8 mouse cellular contexts compared by ENCODE assay signal in genomic region chr8:104436038-104436437, GRCm38 (mm10). TPM values are rescaled to one million over a fixed set of nuclear protein-coding genes. Genes with fewer than 3 reads are reported as not detected.
DNase-seq lines count a peak whose midpoint lies in the region; ATAC-seq and TF ChIP-seq lines count a peak whose summit lies in the region.

No protein-coding gene starts in this region.

- no peaks in the 10 kb centered on the region for H3K9me3 ChIP-seq in liver, embryonic 11.5 days (ENCODE audit: control insufficient read depth, low read length)
- no peaks in the 10 kb centered on the region for H3K9me3 ChIP-seq in embryonic facial prominence, embryonic 13.5 days
- H3K9me3 ChIP-seq in kidney, embryonic 14.5 days (ENCODE audit: control insufficient read depth, low read length), result no peaks in the 10 kb centered on the region; the same call in 1 of the 2 replicates
- H3K9me3 ChIP-seq in liver, embryonic 13.5 days (replicated peaks), result no peaks in the 10 kb centered on the region
- H3K9me3 ChIP-seq in stomach, embryonic 15.5 days, result no peaks in the 10 kb centered on the region

- H3K4me3 ChIP-seq in liver, adult 2 months (ENCODE audit: insufficient read depth, low read depth, low read length), result no peak overlapping the region
- no peak overlapping the region for H3K4me3 ChIP-seq in liver, embryonic 11.5 days (ENCODE audit: low read depth, low read length)
- H3K4me3 ChIP-seq in embryonic facial prominence, embryonic 13.5 days, result no peak overlapping the region
- no peak overlapping the region for H3K4me3 ChIP-seq in kidney, embryonic 14.5 days (ENCODE audit: low read length)
- no peak overlapping the region for H3K4me3 ChIP-seq in liver, embryonic 13.5 days (replicated peaks)
- no peak overlapping the region for H3K4me3 ChIP-seq in stomach, embryonic 15.5 days (replicated peaks)

- ATAC-seq in liver, embryonic 11.5 days (replicated peaks; ENCODE audit: low FRiP score), result no peak
- ATAC-seq in embryonic facial prominence, embryonic 13.5 days (ENCODE audit: insufficient number of reproducible peaks, insufficient read depth, low FRiP score, low TSS enrichment, low read depth), result peak; percentile 77
- ATAC-seq in kidney, embryonic 14.5 days (ENCODE audit: low FRiP score, low TSS enrichment), result peak; percentile 79
- ATAC-seq in liver, embryonic 13.5 days (ENCODE audit: low read depth), result 0 out of 2 replicates have a peak, but pooled peaks have one; percentile 21
- peak; percentile 86 for ATAC-seq in stomach, embryonic 15.5 days (ENCODE audit: insufficient read depth, low FRiP score, low read depth)

- WGBS in liver, adult 2 months, result 34% methylated on average over 12 of the region's 12 CpGs
- 80% methylated on average over 12 of the region's 12 CpGs for WGBS in liver, embryonic 11.5 days
- WGBS in embryonic facial prominence, embryonic 13.5 days, result 59% methylated on average over 12 of the region's 12 CpGs
- WGBS in kidney, embryonic 14.5 days, result 68% methylated on average over 12 of the region's 12 CpGs
- WGBS in liver, embryonic 13.5 days (ENCODE audit: insufficient replicate concordance), result 86% methylated on average over 12 of the region's 12 CpGs
- 35% methylated on average over 12 of the region's 12 CpGs for WGBS in stomach, embryonic 15.5 days

- H3K27ac ChIP-seq in liver, adult 2 months (replicated peaks; ENCODE audit: insufficient read depth, low read depth, low read length), result no peak overlapping the region
- no peak overlapping the region for H3K27ac ChIP-seq in liver, embryonic 11.5 days (ENCODE audit: low read depth, low read length)
- H3K27ac ChIP-seq in embryonic facial prominence, embryonic 13.5 days, result peak overlapping the region; percentile 44
- H3K27ac ChIP-seq in kidney, embryonic 14.5 days (ENCODE audit: low read depth, low read length), result peak overlapping the region; percentile 24; the same call in 1 of the 2 replicates
- H3K27ac ChIP-seq in liver, embryonic 13.5 days, result no peak overlapping the region
- peak overlapping the region; percentile 66; the same call in 1 of the 2 replicates for H3K27ac ChIP-seq in stomach, embryonic 15.5 days

- no peak overlapping the region for H3K9ac ChIP-seq in liver, adult 2 months (ENCODE audit: low read depth, low read length)
- H3K9ac ChIP-seq in liver, embryonic 11.5 days (ENCODE audit: low read depth, low read length), result no peak overlapping the region
- H3K9ac ChIP-seq in embryonic facial prominence, embryonic 13.5 days, result no peak overlapping the region
- H3K9ac ChIP-seq in kidney, embryonic 14.5 days (ENCODE audit: low read depth, low read length), result no peak overlapping the region
- H3K9ac ChIP-seq in liver, embryonic 13.5 days, result no peak overlapping the region
- no peak overlapping the region for H3K9ac ChIP-seq in stomach, embryonic 15.5 days

- no peak for TF ChIP-seq CTCF in liver, adult 2 months (IDR thresholded peaks at IDR 0.05; ENCODE audit: low read depth, low read length)

- H3K79me2 ChIP-seq in liver, adult 2 months (ENCODE audit: control insufficient read depth, insufficient read depth, low read length), result peaks cover 3% of the 10 kb centered on the region; the same call in 1 of the 2 replicates

- no peaks in the 10 kb centered on the region for H3K27me3 ChIP-seq in liver, adult 2 months (ENCODE audit: control insufficient read depth, insufficient read depth, low read length)
- H3K27me3 ChIP-seq in liver, embryonic 11.5 days (replicated peaks; ENCODE audit: control insufficient read depth, insufficient read depth, low read length), result no peaks in the 10 kb centered on the region
- no peaks in the 10 kb centered on the region for H3K27me3 ChIP-seq in embryonic facial prominence, embryonic 13.5 days
- H3K27me3 ChIP-seq in kidney, embryonic 14.5 days (ENCODE audit: control insufficient read depth, insufficient read depth, low read length), result no peaks in the 10 kb centered on the region
- no peaks in the 10 kb centered on the region for H3K27me3 ChIP-seq in liver, embryonic 13.5 days
- no peaks in the 10 kb centered on the region for H3K27me3 ChIP-seq in stomach, embryonic 15.5 days (replicated peaks)

- peaks cover 39% of the 10 kb centered on the region for H3K36me3 ChIP-seq in liver, adult 2 months (ENCODE audit: control insufficient read depth, insufficient read depth, low read length)
- H3K36me3 ChIP-seq in liver, embryonic 11.5 days (ENCODE audit: control insufficient read depth, insufficient read depth, low read length), result peaks cover 60% of the 10 kb centered on the region
- H3K36me3 ChIP-seq in embryonic facial prominence, embryonic 13.5 days, result peaks cover 91% of the 10 kb centered on the region
- peaks cover 93% of the 10 kb centered on the region for H3K36me3 ChIP-seq in kidney, embryonic 14.5 days (ENCODE audit: control insufficient read depth, insufficient read depth, low read length)
- peaks cover 95% of the 10 kb centered on the region for H3K36me3 ChIP-seq in liver, embryonic 13.5 days
- H3K36me3 ChIP-seq in stomach, embryonic 15.5 days, result peaks cover 65% of the 10 kb centered on the region

- 0 out of 2 replicates have a peak, but pooled peaks cover 4% of the 10 kb centered on the region for H3K4me1 ChIP-seq in liver, adult 2 months (ENCODE audit: control insufficient read depth, insufficient read depth, low read length)
- H3K4me1 ChIP-seq in liver, embryonic 11.5 days (replicated peaks; ENCODE audit: control insufficient read depth, insufficient read depth, low read length), result peaks cover 9% of the 10 kb centered on the region
- peaks cover 10% of the 10 kb centered on the region for H3K4me1 ChIP-seq in embryonic facial prominence, embryonic 13.5 days
- no peaks in the 10 kb centered on the region for H3K4me1 ChIP-seq in kidney, embryonic 14.5 days (ENCODE audit: control insufficient read depth, insufficient read depth, low read length)
- H3K4me1 ChIP-seq in liver, embryonic 13.5 days (replicated peaks), result peaks cover 29% of the 10 kb centered on the region
- peaks cover 19% of the 10 kb centered on the region for H3K4me1 ChIP-seq in stomach, embryonic 15.5 days

- no peak overlapping the region for H3K4me2 ChIP-seq in liver, embryonic 11.5 days
- H3K4me2 ChIP-seq in embryonic facial prominence, embryonic 13.5 days, result no peak overlapping the region
- H3K4me2 ChIP-seq in kidney, embryonic 14.5 days (replicated peaks; ENCODE audit: low read depth, low read length), result no peak overlapping the region
- no peak overlapping the region for H3K4me2 ChIP-seq in liver, embryonic 13.5 days
- H3K4me2 ChIP-seq in stomach, embryonic 15.5 days, result no peak overlapping the region

- no peak for TF ChIP-seq POLR2A in liver, adult 2 months (IDR thresholded peaks at IDR 0.05; ENCODE audit: extremely low read depth, insufficient read depth, low read length)

- DNase-seq in liver, adult 2 months (ENCODE audit: extremely low read depth, low read depth, low spot score), result peak; percentile 78
- no peak for DNase-seq in liver, embryonic 11.5 days (ENCODE audit: low spot score)
- peak; percentile 93 to 97 for DNase-seq in heart, adult 9 months (ENCODE audit: low spot score in 2 of 2)
- no peak for DNase-seq in liver, embryonic 13.5 days
- DNase-seq in natural killer cell, adult 2 months (ENCODE audit: low spot score in 2 of 2), result peak; percentile 73 to 75

RNA-seq across cellular contexts. Expression of gene Dync1li2, which starts 6.8 kb away (rescaled TPM):
- 13.8 and 15.4 TPM in 2 replicates for total RNA-seq in liver, adult 2 months (2014; rRNA removed)
- 5.7 and 6.3 TPM in 2 replicates for polyA plus RNA-seq in liver, adult 2 months (2012; rRNA removed)
- 31.4 and 33.1 TPM in 2 replicates for polyA plus RNA-seq in liver, embryonic 11.5 days (2014; fragmentation: Nextera tagmentation; extraction: Ambion mirVana)
- polyA plus RNA-seq in embryonic facial prominence, embryonic 13.5 days (2015; fragmentation: Nextera tagmentation; extraction: Ambion mirVana), result 73.0 and 74.8 TPM in 2 replicates
- 25.8 and 56.6 TPM in 2 replicates for polyA plus RNA-seq in kidney, embryonic 14.5 days (2014; fragmentation: Nextera tagmentation; extraction: Ambion mirVana)
- 13.5 and 16.2 TPM in 2 replicates for polyA plus RNA-seq in liver, embryonic 13.5 days (2015; fragmentation: Nextera tagmentation; extraction: Ambion mirVana)
- 54.9 and 58.0 TPM in 2 replicates for polyA plus RNA-seq in stomach, embryonic 15.5 days (2015; fragmentation: Nextera tagmentation; extraction: Ambion mirVana)

RNA-seq across cellular contexts. Expression of gene Cmtm4, which starts 40.4 kb away (rescaled TPM):
- 9.8 and 15.2 TPM in 2 replicates for total RNA-seq in liver, adult 2 months (2014; rRNA removed)
- polyA plus RNA-seq in liver, adult 2 months (2012; rRNA removed), result 10.0 and 12.7 TPM in 2 replicates
- polyA plus RNA-seq in liver, embryonic 11.5 days (2014; fragmentation: Nextera tagmentation; extraction: Ambion mirVana), result 1.2 and 1.3 TPM in 2 replicates
- polyA plus RNA-seq in embryonic facial prominence, embryonic 13.5 days (2015; fragmentation: Nextera tagmentation; extraction: Ambion mirVana), result 3.6 and 3.7 TPM in 2 replicates
- 5.6 and 6.4 TPM in 2 replicates for polyA plus RNA-seq in kidney, embryonic 14.5 days (2014; fragmentation: Nextera tagmentation; extraction: Ambion mirVana)
- 0.40 and 0.56 TPM in 2 replicates for polyA plus RNA-seq in liver, embryonic 13.5 days (2015; fragmentation: Nextera tagmentation; extraction: Ambion mirVana)
- 6.2 and 6.4 TPM in 2 replicates for polyA plus RNA-seq in stomach, embryonic 15.5 days (2015; fragmentation: Nextera tagmentation; extraction: Ambion mirVana)

Comparison
In these comparisons a context has a peak if more than half of its experiments do, and no peak if none do; other contexts are left out.
1. DNase-seq: peak in liver, adult 2 months (single experiment), heart, adult 9 months (2 of 2) and natural killer cell, adult 2 months (2 of 2); none in liver, embryonic 11.5 days (single experiment) and liver, embryonic 13.5 days (single experiment).
2. H3K27ac ChIP-seq: peak in embryonic facial prominence, embryonic 13.5 days (single experiment), kidney, embryonic 14.5 days (single experiment) and stomach, embryonic 15.5 days (single experiment); none in liver, adult 2 months (single experiment), liver, embryonic 11.5 days (single experiment) and liver, embryonic 13.5 days (single experiment).